Mouse (Mus musculus) limb, embryonic 11.5 days (tissue): ENCODE measurements at regions not wholly inside any gene's neighbourhood (a gene's known extent, or its start where the extent isn't known, plus 50 kb on each side); places are given as distances from the start of the nearest gene placed in this dataset.
A peak's percentile ranks its signal among the peaks of the same experiment; 100 is the strongest.

ENCODE experiments used
- ATAC-seq: fragments of 200-750 bp; cut with Nextera tagmentation; 2 replicates; pipeline ENCODE4 v1.8.0; 2017; ENCODE audit warnings: low read depth; ENCODE audit not compliant: insufficient number of reproducible peaks, low FRiP score, low TSS enrichment
- DNase-seq: peaks from one replicate; pipeline ENCODE4 v3.0.0-alpha.2; 2015; ENCODE audit warnings: low spot score
- H3K27ac ChIP-seq: fragments of 300-500 bp; sonication (generic); replicated peaks from 2 replicates; pipeline ENCODE4 v1.5.1; 2014; ENCODE audit warnings: low read depth, mild to moderate bottlenecking, low read length
- H3K27me3 ChIP-seq: fragments of 300-500 bp; sonication (generic); 2 replicates; pipeline ENCODE4 v1.6.1; 2014; ENCODE audit warnings: mild to moderate bottlenecking, low read length, mixed read lengths; ENCODE audit not compliant: control insufficient read depth, insufficient read depth
- H3K36me3 ChIP-seq: fragments of 300-500 bp; sonication (generic); 2 replicates; pipeline ENCODE4 v1.6.1; 2014; ENCODE audit warnings: mild to moderate bottlenecking, low read length, moderate library complexity, mixed read lengths; ENCODE audit not compliant: control insufficient read depth, insufficient read depth
- H3K4me1 ChIP-seq: fragments of 300-500 bp; sonication (generic); 2 replicates; pipeline ENCODE4 v1.6.1; 2014; ENCODE audit warnings: low read length, mixed read lengths; ENCODE audit not compliant: control insufficient read depth, insufficient read depth
- H3K4me2 ChIP-seq: fragments of 300-500 bp; sonication (generic); 2 replicates; pipeline ENCODE4 v1.6.1; 2014; ENCODE audit warnings: low read depth, mild to moderate bottlenecking, moderate library complexity; ENCODE audit not compliant: severe bottlenecking
- H3K4me3 ChIP-seq: fragments of 300-500 bp; sonication (generic); 2 replicates; pipeline ENCODE4 v1.5.1; 2014; ENCODE audit warnings: low read depth, low read length
- H3K9ac ChIP-seq: fragments of 300-500 bp; sonication (generic); 2 replicates; pipeline ENCODE4 v1.6.1; 2014; ENCODE audit warnings: mild to moderate bottlenecking, low read length
- H3K9me3 ChIP-seq: fragments of 300-500 bp; sonication (generic); 2 replicates; pipeline ENCODE4 v1.6.1; 2016; ENCODE audit warnings: low read length; ENCODE audit not compliant: control insufficient read depth
- WGBS: fragments of 180-500 bp; shearing (Covaris S2); extraction: QIAGEN DNeasy Blood & Tissue Kit; methylation state at CpG from one replicate; pipeline ENCODE4 v1.1.7; 2014; 5-methylcytosine and 5-hydroxymethylcytosine counted together

GRCm38 (mm10) chr1:63954172-63954571 is 167.9 kb downstream of the Klf7 start:
- no peak for ATAC-seq
- Histone ChIP-seq H3K36me3 (no peaks in the 10 kb centered on the region), H3K4me3 (no peak overlapping the region), H3K27me3 (no peaks in the 10 kb centered on the region), H3K9me3 (no peaks in the 10 kb centered on the region), H3K9ac (no peak overlapping the region), H3K27ac (no peak overlapping the region), H3K4me2 (no peak overlapping the region), H3K4me1 (no peaks in the 10 kb centered on the region)
- no peak for DNase-seq
- WGBS, result 61% methylated on average over 2 of the region's 2 CpGs

- Histone ChIP-seq H3K4me3 (no peak overlapping the region), H3K4me2 (no peak overlapping the region), H3K9me3 (no peaks in the 10 kb centered on the region), H3K4me1 (no peaks in the 10 kb centered on the region), H3K9ac (no peak overlapping the region), H3K27ac (no peak overlapping the region), H3K27me3 (no peaks in the 10 kb centered on the region), H3K36me3 (no peaks in the 10 kb centered on the region)
- 61% methylated on average over 17 of the region's 18 CpGs for WGBS
- ATAC-seq (0 out of 2 replicates have a peak, but pooled peaks have one; percentile 60), DNase-seq (peak; percentile 64)
Measured at GRCm38 (mm10) chr1:63953229-63953883, 168.7 kb downstream of the Klf7 start.

GRCm38 (mm10) chr1:63951663-63952062 is 170.4 kb downstream of the Klf7 start:
- Histone ChIP-seq H3K36me3 (no peaks in the 10 kb centered on the region), H3K27ac (no peak overlapping the region), H3K27me3 (no peaks in the 10 kb centered on the region), H3K4me1 (no peaks in the 10 kb centered on the region), H3K9me3 (no peaks in the 10 kb centered on the region), H3K4me3 (no peak overlapping the region), H3K4me2 (no peak overlapping the region), H3K9ac (no peak overlapping the region)
- DNase-seq (no peak), ATAC-seq (no peak)
- 84% methylated on average over 7 of the region's 7 CpGs for WGBS

GRCm38 (mm10) chr1:63947278-63947677 is 174.8 kb downstream of the Klf7 start:
- Histone ChIP-seq H3K36me3 (no peaks in the 10 kb centered on the region), H3K9me3 (no peaks in the 10 kb centered on the region), H3K27ac (no peak overlapping the region), H3K27me3 (no peaks in the 10 kb centered on the region), H3K4me1 (no peaks in the 10 kb centered on the region), H3K9ac (no peak overlapping the region), H3K4me3 (no peak overlapping the region), H3K4me2 (no peak overlapping the region)
- 75% methylated on average over 1 of the region's 1 CpGs for WGBS
- ATAC-seq, result no peak
- no peak for DNase-seq

GRCm38 (mm10) chr1:63946834-63947233 is 175.2 kb downstream of the Klf7 start:
- 73% methylated on average over 5 of the region's 5 CpGs for WGBS

GRCm38 (mm10) chr1:63944786-63945185 is 175.7 kb upstream of the 4933402D24Rik start:
- WGBS, result 45% methylated on average over 3 of the region's 3 CpGs
- Histone ChIP-seq H3K4me2 (no peak overlapping the region), H3K9ac (no peak overlapping the region), H3K36me3 (no peaks in the 10 kb centered on the region), H3K27ac (no peak overlapping the region), H3K27me3 (no peaks in the 10 kb centered on the region), H3K9me3 (no peaks in the 10 kb centered on the region), H3K4me1 (no peaks in the 10 kb centered on the region), H3K4me3 (no peak overlapping the region)
- ATAC-seq (no peak), DNase-seq (no peak)

More at GRCm38 (mm10) chr1:63946834-63947233, 175.2 kb downstream of the Klf7 start:
- Histone ChIP-seq H3K4me3 (no peak overlapping the region), H3K27me3 (no peaks in the 10 kb centered on the region), H3K9ac (no peak overlapping the region), H3K36me3 (no peaks in the 10 kb centered on the region), H3K9me3 (no peaks in the 10 kb centered on the region), H3K4me2 (no peak overlapping the region), H3K27ac (no peak overlapping the region), H3K4me1 (no peaks in the 10 kb centered on the region)
- DNase-seq, result no peak
- ATAC-seq, result no peak

GRCm38 (mm10) chr1:63938416-63938815 is 169.3 kb upstream of the 4933402D24Rik start:
- Histone ChIP-seq H3K27me3 (no peaks in the 10 kb centered on the region), H3K4me2 (no peak overlapping the region), H3K27ac (no peak overlapping the region), H3K4me1 (no peaks in the 10 kb centered on the region), H3K9me3 (no peaks in the 10 kb centered on the region), H3K4me3 (no peak overlapping the region), H3K36me3 (no peaks in the 10 kb centered on the region), H3K9ac (no peak overlapping the region)
- DNase-seq, result no peak
- 77% methylated on average over 4 of the region's 4 CpGs for WGBS
- no peak for ATAC-seq

- Histone ChIP-seq H3K9ac (no peak overlapping the region), H3K9me3 (no peaks in the 10 kb centered on the region), H3K4me2 (no peak overlapping the region), H3K36me3 (no peaks in the 10 kb centered on the region), H3K4me3 (no peak overlapping the region), H3K4me1 (no peaks in the 10 kb centered on the region), H3K27ac (no peak overlapping the region), H3K27me3 (no peaks in the 10 kb centered on the region)
- ATAC-seq (no peak), DNase-seq (no peak)
- 74% methylated on average over 3 of the region's 3 CpGs for WGBS
Measured at GRCm38 (mm10) chr1:63937480-63937879, 168.4 kb upstream of the 4933402D24Rik start.
